Mouse (Mus musculus) adrenal gland, postnatal 10 days (tissue): Measurements from ENCODE around the gene Whrn. TPM values are rescaled to one million over a fixed set of nuclear protein-coding genes. Genes with fewer than 3 reads are reported as not detected.

Experiments
- DNase-seq: peaks from one replicate; pipeline ENCODE4 v3.0.0; 2021; ENCODE audit warnings: mixed read lengths
- total RNA-seq, 2 experiments: library from RNA; stranded (reverse); gene quantifications; 2 replicates each; pipeline ENCODE4 v1.2.3; 2021

Gene Whrn
- total RNA-seq, 2 experiments from 2014 or later: 13.7 to 14.9 TPM

GRCm38 (mm10) chr4:63382676-63383369, 113.0 kb downstream of the Whrn start:
- no peak for DNase-seq

- DNase-seq: no peak
Observed at GRCm38 (mm10) chr4:63377483-63377882, 118.3 kb downstream of the Whrn start.

- peak; percentile 43 for DNase-seq
Observed at GRCm38 (mm10) chr4:63375367-63375766, 120.4 kb downstream of the Whrn start.

- no peak for DNase-seq
Observed at GRCm38 (mm10) chr4:63374331-63374730, 121.5 kb downstream of the Whrn start.

- no peak for DNase-seq
Observed at GRCm38 (mm10) chr4:63373404-63373803, 122.4 kb downstream of the Whrn start.

- peak; percentile 60 for DNase-seq
Observed at GRCm38 (mm10) chr4:63371890-63372289, 123.9 kb downstream of the Whrn start.

- DNase-seq: no peak
Observed at GRCm38 (mm10) chr4:63370897-63371296, 124.9 kb downstream of the Whrn start.

- DNase-seq: peak; percentile 95
Observed at GRCm38 (mm10) chr4:63368577-63368976, 127.2 kb downstream of the Whrn start.

Other genes starting within 250 kb of the Whrn start
- 10 to 100 TPM in 1 of 2 experiments, 1 to 10 TPM in 1; 3.2 to 11.8 TPM for gene Orm1, start 151.4 kb downstream of the Whrn start, total RNA-seq
- gene Orm3, start 139.8 kb downstream of the Whrn start, total RNA-seq: 1 to 10 TPM; 1.5 to 2.2 TPM
- gene Orm2, start 133.5 kb downstream of the Whrn start, total RNA-seq: under 1 TPM in 1 of 2 experiments, not detected in 1; 0.84 TPM
- 1 to 10 TPM; 7.4 to 7.7 TPM for gene Akna, start 92.6 kb downstream of the Whrn start, total RNA-seq
- 100 to 1,000 TPM; 128 to 131 TPM for gene Atp6v1g1, start 48.8 kb upstream of the Whrn start, total RNA-seq
- gene Tmem268, start 62.8 kb upstream of the Whrn start, total RNA-seq: 10 to 100 TPM; 10.8 to 15.0 TPM
- not detected for gene Gm11213, start 109.3 kb upstream of the Whrn start, total RNA-seq
- gene Tex48, start 126.4 kb upstream of the Whrn start, total RNA-seq: not detected
- not detected for gene Gm11214, start 167.4 kb upstream of the Whrn start, total RNA-seq
- gene Tnfsf15, start 249.1 kb upstream of the Whrn start, total RNA-seq: under 1 TPM; 0.21 to 0.33 TPM